Mouse (Mus musculus) right cerebral cortex, adult 2 months (tissue): ENCODE measurements at regions not wholly inside any gene's neighbourhood (a gene's known extent, or its start where the extent isn't known, plus 50 kb on each side); places are given as distances from the start of the nearest gene placed in this dataset.
"Not testable (repeated sequence)": the region's sequence is repeated elsewhere in the genome, so short reads cannot be mapped to it uniquely, and the experiment has no call there.

ENCODE experiments used
- DNase-seq, 2 experiments: peaks; one replicate each; pipeline ENCODE4 v3.0.0; 2021 to 2022; ENCODE audit warnings: low spot score in 2 of 2

- no peak for DNase-seq
These were observed 114.8 kb upstream of the Vrk2 start for GRCm38 (mm10) chr11:26708636-26709035.

- no peak for DNase-seq
These were observed 90.1 kb upstream of the Vrk2 start for GRCm38 (mm10) chr11:26683850-26684249.

GRCm38 (mm10) chr11:26667251-26667650 lies 73.5 kb upstream of the Vrk2 start:
- DNase-seq, result no peak

- no peak for DNase-seq
These were observed 67.1 kb upstream of the Vrk2 start for GRCm38 (mm10) chr11:26660878-26661277.

GRCm38 (mm10) chr11:26649165-26649564 lies 55.4 kb upstream of the Vrk2 start:
- DNase-seq, result not testable (repeated sequence)
